Mouse (Mus musculus) intestine, postnatal 0 days (tissue): ENCODE results near the gene Sorcs1. TPM values are rescaled to one million over a fixed set of nuclear protein-coding genes. Genes with fewer than 3 reads are reported as not detected.

Source experiments
- ATAC-seq: fragments of 200-750 bp; cut with Nextera tagmentation; 2 replicates; pipeline ENCODE4 v1.8.0; 2017; ENCODE audit warnings: mild to moderate bottlenecking, moderate TSS enrichment, moderate library complexity
- H3K27ac ChIP-seq: fragments of 300-500 bp; sonication (generic); 2 replicates; pipeline ENCODE4 v1.5.1; 2014; ENCODE audit warnings: mild to moderate bottlenecking, low read depth, low read length, moderate library complexity
- H3K27me3 ChIP-seq: fragments of 300-500 bp; sonication (generic); replicated peaks from 2 replicates; pipeline ENCODE4 v1.6.1; 2014; ENCODE audit warnings: low read length, mixed read lengths; ENCODE audit not compliant: control insufficient read depth, insufficient read depth
- H3K36me3 ChIP-seq: fragments of 300-500 bp; sonication (generic); 2 replicates; pipeline ENCODE4 v1.6.1; 2014; ENCODE audit warnings: mild to moderate bottlenecking, moderate library complexity; ENCODE audit not compliant: control insufficient read depth, insufficient read depth
- H3K4me1 ChIP-seq: fragments of 300-500 bp; sonication (generic); replicated peaks from 2 replicates; pipeline ENCODE4 v1.6.1; 2014; ENCODE audit warnings: antibody characterized with exemption, low read length, mixed read lengths; ENCODE audit not compliant: control insufficient read depth, insufficient read depth
- H3K4me2 ChIP-seq: fragments of 300-500 bp; sonication (generic); replicated peaks from 2 replicates; pipeline ENCODE4 v1.6.1; 2014; ENCODE audit warnings: low read depth, mild to moderate bottlenecking, moderate library complexity
- H3K4me3 ChIP-seq: fragments of 300-500 bp; sonication (generic); 2 replicates; pipeline ENCODE4 v1.5.1; 2014; ENCODE audit warnings: low read depth, low read length
- H3K9ac ChIP-seq: fragments of 300-500 bp; sonication (generic); 2 replicates; pipeline ENCODE4 v1.6.1; 2014; ENCODE audit warnings: mild to moderate bottlenecking, low read depth, low read length
- H3K9me3 ChIP-seq: fragments of 300-500 bp; sonication (generic); 2 replicates; pipeline ENCODE4 v1.6.1; 2016; ENCODE audit warnings: mixed run types; ENCODE audit not compliant: control insufficient read depth
- CTCF ChIP-seq: sonication (generic); IDR thresholded peaks from 2 replicates; pipeline ENCODE4 v1.5.1; 2016; ENCODE audit warnings: low read depth, mild to moderate bottlenecking, control low read depth, antibody characterized with exemption, moderate library complexity
- WGBS: fragments of 180-500 bp; shearing (Covaris S2); extraction: QIAGEN DNeasy Blood & Tissue Kit; methylation state at CpG from one replicate; pipeline ENCODE4 v1.1.7; 2014; 5-methylcytosine and 5-hydroxymethylcytosine counted together
- polyA plus RNA-seq: library from polyadenylated mRNA; unstranded; fragments of >200 nt; fragmentation: Nextera tagmentation; extraction: Ambion mirVana; gene quantifications from 2 replicates; pipeline ENCODE4 v1.2.1, GENCODE M21; 2015

Gene Sorcs1
- polyA plus RNA-seq, 1 experiment from 2014 or later: 0.87 TPM

GRCm38 (mm10) chr19:50489786-50490185 is 188.7 kb downstream of the Sorcs1 start:
- no peak overlapping the region for H3K9ac ChIP-seq
- H3K4me2 ChIP-seq: no peak overlapping the region
- no peak overlapping the region for H3K4me3 ChIP-seq
- 53% methylated on average over 3 of the region's 3 CpGs for WGBS
- no peaks in the 10 kb centered on the region for H3K27me3 ChIP-seq
- H3K36me3 ChIP-seq: no peaks in the 10 kb centered on the region
- H3K9me3 ChIP-seq: no peaks in the 10 kb centered on the region
- no peak for TF ChIP-seq CTCF
- ATAC-seq: no peak
- H3K27ac ChIP-seq: no peak overlapping the region
- H3K4me1 ChIP-seq: no peaks in the 10 kb centered on the region

- Histone ChIP-seq H3K27ac (no peak overlapping the region), H3K27me3 (no peaks in the 10 kb centered on the region), H3K4me3 (no peak overlapping the region), H3K36me3 (no peaks in the 10 kb centered on the region), H3K9ac (no peak overlapping the region), H3K4me2 (no peak overlapping the region), H3K4me1 (no peaks in the 10 kb centered on the region), H3K9me3 (no peaks in the 10 kb centered on the region)
- TF ChIP-seq CTCF: no peak
- WGBS: 42% methylated on average over 6 of the region's 6 CpGs
- no peak for ATAC-seq
These were observed 190.0 kb downstream of the Sorcs1 start for GRCm38 (mm10) chr19:50488421-50488820.

GRCm38 (mm10) chr19:50487768-50488167 is 190.7 kb downstream of the Sorcs1 start:
- TF ChIP-seq CTCF: no peak
- Histone ChIP-seq H3K36me3 (no peaks in the 10 kb centered on the region), H3K9ac (no peak overlapping the region), H3K9me3 (no peaks in the 10 kb centered on the region), H3K27me3 (no peaks in the 10 kb centered on the region), H3K4me3 (no peak overlapping the region), H3K4me2 (no peak overlapping the region; the same call in 1 of the 2 replicates), H3K27ac (no peak overlapping the region), H3K4me1 (no peaks in the 10 kb centered on the region)
- ATAC-seq: no peak
- 34% methylated on average over 11 of the region's 11 CpGs for WGBS

GRCm38 (mm10) chr19:50486345-50486744 is 192.1 kb downstream of the Sorcs1 start:
- no peaks in the 10 kb centered on the region for H3K4me1 ChIP-seq
- H3K9me3 ChIP-seq: no peaks in the 10 kb centered on the region
- no peaks in the 10 kb centered on the region for H3K36me3 ChIP-seq
- H3K4me3 ChIP-seq: no peak overlapping the region
- 92% methylated on average over 5 of the region's 5 CpGs for WGBS
- H3K27me3 ChIP-seq: no peaks in the 10 kb centered on the region
- no peak for TF ChIP-seq CTCF
- no peak overlapping the region for H3K9ac ChIP-seq
- ATAC-seq: no peak
- H3K4me2 ChIP-seq: no peak overlapping the region
- H3K27ac ChIP-seq: no peak overlapping the region

- Histone ChIP-seq H3K9me3 (no peaks in the 10 kb centered on the region), H3K27ac (no peak overlapping the region), H3K4me1 (no peaks in the 10 kb centered on the region), H3K4me3 (no peak overlapping the region), H3K27me3 (no peaks in the 10 kb centered on the region), H3K9ac (no peak overlapping the region), H3K36me3 (no peaks in the 10 kb centered on the region), H3K4me2 (no peak overlapping the region)
- no peak for ATAC-seq
- 66% methylated on average over 6 of the region's 6 CpGs for WGBS
- TF ChIP-seq CTCF: no peak
These were observed 201.7 kb downstream of the Sorcs1 start for GRCm38 (mm10) chr19:50476774-50477173.

- Histone ChIP-seq H3K36me3 (no peaks in the 10 kb centered on the region), H3K4me3 (no peak overlapping the region), H3K9ac (no peak overlapping the region), H3K9me3 (no peaks in the 10 kb centered on the region), H3K27me3 (no peaks in the 10 kb centered on the region), H3K4me2 (no peak overlapping the region), H3K27ac (no peak overlapping the region), H3K4me1 (no peaks in the 10 kb centered on the region)
- TF ChIP-seq CTCF: no peak
- ATAC-seq: no peak
- WGBS: 92% methylated on average over 3 of the region's 3 CpGs
These were observed 209.9 kb downstream of the Sorcs1 start for GRCm38 (mm10) chr19:50468592-50468991.

GRCm38 (mm10) chr19:50464811-50465210 is 213.6 kb downstream of the Sorcs1 start:
- Histone ChIP-seq H3K27me3 (no peaks in the 10 kb centered on the region), H3K36me3 (no peaks in the 10 kb centered on the region), H3K9ac (no peak overlapping the region), H3K4me3 (no peak overlapping the region), H3K4me1 (no peaks in the 10 kb centered on the region), H3K4me2 (no peak overlapping the region), H3K9me3 (no peaks in the 10 kb centered on the region), H3K27ac (no peak overlapping the region)
- no peak for ATAC-seq
- TF ChIP-seq CTCF: no peak
- 49% methylated on average over 6 of the region's 6 CpGs for WGBS
